Mouse (Mus musculus): Measurements from ENCODE around the gene Cntn5. TPM values are rescaled to one million over a fixed set of nuclear protein-coding genes. Genes with fewer than 3 reads are reported as not detected.

Cntn5 gene
- polyA plus RNA-seq, 1 experiment from 2014 or later, result 3.5 TPM

Small RNA genes lying within 50 kb of the gene (microRNA-seq; reads per million reads assigned to microRNA genes)
- not detected for gene Gm24496
- not detected for gene Gm25086
- gene Gm26195, result not detected
- not detected for gene Mir6237
